Mouse (Mus musculus) hindbrain, embryonic 11.5 days (tissue): Measurements from ENCODE around the gene Taf8. TPM values are rescaled to one million over a fixed set of nuclear protein-coding genes. Genes with fewer than 3 reads are reported as not detected.
A peak's percentile ranks its signal among the peaks of the same experiment; 100 is the strongest.

ENCODE experiments used
- ATAC-seq: fragments of 200-750 bp; cut with Nextera tagmentation; 2 replicates; pipeline ENCODE4 v1.8.0; 2017; ENCODE audit warnings: mild to moderate bottlenecking, moderate TSS enrichment, moderate library complexity; ENCODE audit not compliant: low FRiP score
- DNase-seq: peaks from one replicate; pipeline ENCODE4 v3.0.0-alpha.2; 2015; ENCODE audit warnings: low spot score
- H3K27ac ChIP-seq: fragments of 300-500 bp; sonication (generic); 2 replicates; pipeline ENCODE4 v1.5.1; 2014; ENCODE audit warnings: mild to moderate bottlenecking, low read depth, low read length
- H3K27me3 ChIP-seq: fragments of 300-500 bp; sonication (generic); 2 replicates; pipeline ENCODE4 v1.6.1; 2014; ENCODE audit warnings: mild to moderate bottlenecking, low read length, moderate library complexity, mixed read lengths; ENCODE audit not compliant: control insufficient read depth, insufficient read depth
- H3K36me3 ChIP-seq: fragments of 300-500 bp; sonication (generic); 2 replicates; pipeline ENCODE4 v1.6.1; 2014; ENCODE audit warnings: mild to moderate bottlenecking, low read length, moderate library complexity, mixed read lengths; ENCODE audit not compliant: control insufficient read depth, insufficient read depth
- H3K4me1 ChIP-seq: fragments of 300-500 bp; sonication (generic); replicated peaks from 2 replicates; pipeline ENCODE4 v1.6.1; 2014; ENCODE audit warnings: low read length, mixed read lengths; ENCODE audit not compliant: control insufficient read depth, insufficient read depth
- H3K4me2 ChIP-seq: fragments of 300-500 bp; sonication (generic); replicated peaks from 2 replicates; pipeline ENCODE4 v1.6.1; 2014; ENCODE audit warnings: mild to moderate bottlenecking, low read depth, low read length
- H3K4me3 ChIP-seq: fragments of 300-500 bp; sonication (generic); 2 replicates; pipeline ENCODE4 v1.5.1; 2014; ENCODE audit warnings: low read depth, low read length
- H3K9ac ChIP-seq: fragments of 300-500 bp; sonication (generic); 2 replicates; pipeline ENCODE4 v1.6.1; 2014; ENCODE audit warnings: low read depth, low read length
- H3K9me3 ChIP-seq: fragments of 300-500 bp; sonication (generic); 2 replicates; pipeline ENCODE4 v1.6.1; 2016; ENCODE audit warnings: low read length; ENCODE audit not compliant: control insufficient read depth
- WGBS: fragments of 180-500 bp; shearing (Covaris S2); extraction: QIAGEN DNeasy Blood & Tissue Kit; methylation state at CpG from one replicate; pipeline ENCODE4 v1.1.7; 2014; 5-methylcytosine and 5-hydroxymethylcytosine counted together
- polyA plus RNA-seq: library from polyadenylated mRNA; unstranded; fragments of >200 nt; fragmentation: Nextera tagmentation; extraction: Ambion mirVana; gene quantifications from 2 replicates; pipeline ENCODE4 v1.2.1, GENCODE M21; 2014

Taf8 gene
- polyA plus RNA-seq, 1 experiment from 2014 or later = 26.5 TPM

DNA sequence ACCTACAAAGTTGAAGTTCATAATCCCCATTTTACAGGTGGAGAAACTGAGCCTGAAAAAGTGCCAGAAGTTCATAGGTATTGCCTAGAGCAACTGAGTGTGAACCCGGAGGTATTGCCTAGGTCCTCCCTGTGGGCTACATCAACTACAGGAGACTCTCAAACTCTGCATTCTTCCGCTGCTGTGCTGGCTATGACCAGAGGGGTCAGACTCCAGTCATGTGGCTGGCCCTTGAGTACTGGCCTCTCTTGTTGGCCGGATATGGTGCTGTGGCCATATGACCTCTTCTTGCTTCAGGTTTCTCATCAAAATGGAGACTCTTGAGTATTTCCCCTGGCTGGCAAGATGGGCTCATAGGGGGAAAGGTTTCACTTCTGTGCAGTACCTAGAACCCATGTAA, 59.8 kb downstream of the Taf8 start:
- Histone ChIP-seq H3K4me2 (no peak overlapping the region), H3K27me3 (peaks cover 13% of the 10 kb centered on the region), H3K9ac (no peak overlapping the region), H3K9me3 (no peaks in the 10 kb centered on the region), H3K4me3 (no peak overlapping the region), H3K4me1 (no peaks in the 10 kb centered on the region), H3K27ac (no peak overlapping the region), H3K36me3 (no peaks in the 10 kb centered on the region)
- no peak for ATAC-seq
- WGBS = 72% methylated on average over 3 of the region's 3 CpGs
- DNase-seq = no peak

DNA sequence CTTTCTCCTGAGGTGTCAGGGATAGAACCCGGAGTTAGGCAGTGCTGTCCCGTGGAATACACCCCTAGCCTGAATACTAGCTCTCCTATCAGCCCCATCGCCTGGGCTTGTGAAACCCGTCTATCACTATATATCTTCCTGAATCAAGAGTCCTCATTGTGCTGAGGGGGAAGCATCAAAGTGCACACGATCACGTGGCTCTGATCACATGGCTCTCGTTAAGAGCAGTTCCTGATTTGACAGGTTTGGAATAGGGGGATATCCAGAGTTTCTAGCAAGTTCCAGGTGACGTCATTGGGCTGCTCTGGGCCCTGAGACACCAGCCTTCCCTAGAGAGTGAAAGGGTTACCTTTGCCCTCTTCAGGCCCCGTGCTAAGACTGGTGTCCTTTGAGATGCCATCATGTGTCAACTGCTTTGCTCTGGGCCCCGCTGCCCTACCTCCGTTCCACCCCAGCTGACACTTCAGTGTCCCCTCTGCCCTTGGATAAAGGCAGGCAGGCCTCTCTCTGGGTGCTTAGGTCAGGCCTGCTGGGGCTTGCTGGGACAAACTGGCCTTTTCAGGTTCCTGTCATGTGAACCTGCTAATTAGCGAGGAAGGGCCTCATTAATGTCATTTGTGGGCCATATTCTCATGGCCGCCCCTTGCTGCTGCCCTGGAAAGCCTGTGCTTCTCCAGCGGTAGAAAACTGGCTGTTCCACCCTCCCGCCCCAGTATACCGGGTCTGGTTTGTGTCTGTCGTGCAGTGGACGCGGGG, 60.6 kb downstream of the Taf8 start:
- Histone ChIP-seq H3K9me3 (no peaks in the 10 kb centered on the region), H3K4me3 (no peak overlapping the region), H3K36me3 (no peaks in the 10 kb centered on the region), H3K27me3 (peaks cover 20% of the 10 kb centered on the region), H3K9ac (no peak overlapping the region), H3K27ac (no peak overlapping the region), H3K4me1 (0 out of 2 replicates have a peak, but pooled peaks cover under 1% of the 10 kb centered on the region), H3K4me2 (no peak overlapping the region)
- 70% methylated on average over 19 of the region's 19 CpGs for WGBS
- DNase-seq (no peak), ATAC-seq (no peak)

DNA sequence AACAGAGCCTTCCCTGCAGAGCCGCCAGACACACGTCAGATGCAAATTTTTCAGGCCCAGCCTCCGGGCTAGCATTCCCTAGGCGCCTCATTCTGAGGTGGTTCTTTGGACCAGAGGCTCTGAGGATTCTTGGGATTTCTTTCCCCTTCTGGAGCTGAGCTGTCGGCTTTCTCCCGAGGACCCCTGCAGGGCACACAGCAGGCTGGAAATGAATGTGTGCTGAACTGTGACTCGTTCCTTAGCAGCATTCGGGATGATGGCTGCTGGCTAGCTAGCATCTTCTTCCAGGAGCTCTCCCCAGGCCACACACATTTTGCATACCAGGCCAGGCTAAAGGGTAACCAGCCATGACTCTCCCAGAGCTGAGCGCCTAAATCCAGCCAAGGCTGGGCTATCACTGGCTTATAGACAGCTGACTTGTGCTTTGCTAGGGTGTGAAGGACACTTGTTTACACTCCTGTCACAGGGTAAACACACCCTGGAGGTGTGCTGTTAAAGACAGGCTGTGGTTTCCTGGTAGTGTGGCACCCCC, 61.7 kb downstream of the Taf8 start:
- ATAC-seq = peak; percentile 43; the same call in 1 of the 2 replicates
- H3K9ac ChIP-seq = no peak overlapping the region
- peaks cover 25% of the 10 kb centered on the region for H3K27me3 ChIP-seq
- 2% methylated on average over 9 of the region's 9 CpGs for WGBS
- no peak for DNase-seq
- H3K9me3 ChIP-seq = no peaks in the 10 kb centered on the region
- H3K4me1 ChIP-seq = 0 out of 2 replicates have a peak, but pooled peaks cover 2% of the 10 kb centered on the region
- no peak overlapping the region for H3K4me3 ChIP-seq
- no peak overlapping the region for H3K4me2 ChIP-seq
- H3K27ac ChIP-seq = no peak overlapping the region
- no peaks in the 10 kb centered on the region for H3K36me3 ChIP-seq

DNA sequence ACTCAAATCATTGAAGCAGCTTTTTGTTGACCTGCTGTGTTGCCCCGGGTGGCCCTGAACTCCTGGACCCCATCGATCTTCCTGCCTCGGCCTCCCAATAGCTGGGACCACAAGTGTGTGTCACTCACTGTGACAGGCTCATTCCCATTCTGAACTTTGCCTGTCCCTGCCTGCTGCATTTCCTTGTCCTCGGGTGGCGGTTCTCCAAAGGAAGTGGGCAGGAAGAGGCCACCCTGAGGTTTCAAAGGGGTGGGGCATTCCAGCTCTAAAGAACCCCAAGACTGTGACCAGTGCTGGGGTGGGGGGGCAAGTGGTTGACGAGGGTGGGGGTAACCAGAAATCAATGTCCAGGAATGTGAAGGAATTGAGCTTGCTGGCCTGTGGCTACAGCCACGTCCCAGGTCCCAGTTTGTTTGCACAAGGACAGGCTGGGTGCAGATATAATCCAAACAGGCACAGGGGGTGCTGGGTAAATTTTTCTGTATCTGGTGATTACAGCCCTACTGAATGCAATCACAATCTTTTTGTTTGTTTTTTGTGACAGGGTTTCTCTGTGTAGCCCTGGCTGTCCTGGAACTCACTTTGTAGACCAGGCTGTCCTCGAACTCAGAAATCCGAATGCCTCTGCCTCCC, 62.6 kb downstream of the Taf8 start:
- H3K4me3 ChIP-seq = no peak overlapping the region
- H3K4me2 ChIP-seq = no peak overlapping the region
- peaks cover 25% of the 10 kb centered on the region for H3K27me3 ChIP-seq
- ATAC-seq (no peak), DNase-seq (no peak)
- no peaks in the 10 kb centered on the region for H3K9me3 ChIP-seq
- no peak overlapping the region for H3K27ac ChIP-seq
- no peaks in the 10 kb centered on the region for H3K36me3 ChIP-seq
- 0 out of 2 replicates have a peak, but pooled peaks cover 2% of the 10 kb centered on the region for H3K4me1 ChIP-seq
- H3K9ac ChIP-seq = no peak overlapping the region
- WGBS = 37% methylated on average over 9 of the region's 9 CpGs

DNA sequence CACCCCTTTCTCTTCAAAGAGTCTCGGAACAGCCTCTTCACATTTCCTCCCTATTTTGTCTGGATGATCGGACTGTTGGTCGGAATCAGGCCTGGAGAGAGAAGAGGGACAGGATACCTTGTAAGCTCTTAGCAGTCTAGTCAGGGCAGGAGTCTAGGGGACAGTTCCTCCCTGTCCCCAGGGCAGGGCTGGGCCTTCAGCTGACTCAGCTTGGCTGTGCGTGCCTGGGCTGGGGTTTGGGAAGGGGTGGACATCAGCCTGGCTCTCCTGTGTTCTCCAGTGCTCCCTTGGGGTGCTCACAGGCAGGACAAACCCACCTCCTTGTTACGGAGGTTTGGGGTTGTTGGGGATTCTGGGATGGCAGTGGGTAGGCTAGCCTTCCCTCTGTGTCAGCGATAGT, 63.5 kb downstream of the Taf8 start:
- no peak overlapping the region for H3K27ac ChIP-seq
- H3K4me1 ChIP-seq = 0 out of 2 replicates have a peak, but pooled peaks cover 2% of the 10 kb centered on the region
- peaks cover 25% of the 10 kb centered on the region for H3K27me3 ChIP-seq
- no peaks in the 10 kb centered on the region for H3K36me3 ChIP-seq
- no peak overlapping the region for H3K9ac ChIP-seq
- no peak overlapping the region for H3K4me3 ChIP-seq
- no peaks in the 10 kb centered on the region for H3K9me3 ChIP-seq
- DNase-seq (no peak), ATAC-seq (no peak)
- 73% methylated on average over 6 of the region's 6 CpGs for whole genome bisulfite sequencing
- no peak overlapping the region for H3K4me2 ChIP-seq

DNA sequence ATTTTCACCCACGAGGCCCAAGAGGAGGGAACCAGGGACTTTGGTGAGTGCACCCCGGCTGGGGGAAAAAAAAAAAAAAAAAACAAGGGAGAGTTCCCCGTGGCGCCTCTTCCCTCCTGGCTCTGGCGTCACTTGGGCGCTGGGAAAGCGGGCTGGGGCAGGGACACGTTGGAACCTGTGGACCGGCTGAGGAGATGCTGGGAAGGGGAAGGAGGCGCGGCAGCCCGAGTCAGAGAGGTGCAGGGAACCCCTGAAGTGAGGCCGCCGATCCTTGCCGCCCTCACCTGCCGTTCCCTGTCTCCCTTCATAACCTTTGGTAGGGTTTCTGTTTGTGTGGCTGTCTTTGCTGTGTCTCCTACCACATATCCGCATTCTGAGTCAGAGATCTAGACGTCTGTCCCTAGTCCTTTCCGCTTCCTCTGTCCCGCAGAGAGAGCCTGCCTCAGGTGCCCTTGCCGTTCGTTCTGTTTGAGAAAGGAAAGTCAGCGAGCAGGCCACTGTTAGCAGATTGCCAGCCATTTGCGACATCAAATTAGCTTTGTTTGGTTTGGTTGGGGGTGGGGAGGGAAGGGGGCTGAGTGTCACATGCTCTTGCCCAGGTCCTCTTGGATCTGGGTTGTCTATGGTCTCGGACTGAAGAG, 65.1 kb downstream of the Taf8 start, which contains the start of gene 1700001C19Rik:
Gene 1700001C19Rik, minus strand, starts transcription at position 470 of the 641 bp plus-strand sequence.
- H3K27ac ChIP-seq = no peak within 1 kb of the TSS
- H3K4me2 ChIP-seq = peak within 1 kb of the TSS; percentile 76
- peak; percentile 29 for DNase-seq
- H3K27me3 ChIP-seq = peaks cover 25% of the 10 kb centered on the region
- no peak for ATAC-seq
- H3K4me1 ChIP-seq = 0 out of 2 replicates have a peak, but pooled peaks cover 2% of the 10 kb centered on the region
- H3K9me3 ChIP-seq = no peaks in the 10 kb centered on the region
- H3K9ac ChIP-seq = no peak within 1 kb of the TSS
- peak within 1 kb of the TSS; percentile 26 for H3K4me3 ChIP-seq
- 2% methylated on average over 21 of the region's 25 CpGs for WGBS
- H3K36me3 ChIP-seq = no peaks in the 10 kb centered on the region

DNA sequence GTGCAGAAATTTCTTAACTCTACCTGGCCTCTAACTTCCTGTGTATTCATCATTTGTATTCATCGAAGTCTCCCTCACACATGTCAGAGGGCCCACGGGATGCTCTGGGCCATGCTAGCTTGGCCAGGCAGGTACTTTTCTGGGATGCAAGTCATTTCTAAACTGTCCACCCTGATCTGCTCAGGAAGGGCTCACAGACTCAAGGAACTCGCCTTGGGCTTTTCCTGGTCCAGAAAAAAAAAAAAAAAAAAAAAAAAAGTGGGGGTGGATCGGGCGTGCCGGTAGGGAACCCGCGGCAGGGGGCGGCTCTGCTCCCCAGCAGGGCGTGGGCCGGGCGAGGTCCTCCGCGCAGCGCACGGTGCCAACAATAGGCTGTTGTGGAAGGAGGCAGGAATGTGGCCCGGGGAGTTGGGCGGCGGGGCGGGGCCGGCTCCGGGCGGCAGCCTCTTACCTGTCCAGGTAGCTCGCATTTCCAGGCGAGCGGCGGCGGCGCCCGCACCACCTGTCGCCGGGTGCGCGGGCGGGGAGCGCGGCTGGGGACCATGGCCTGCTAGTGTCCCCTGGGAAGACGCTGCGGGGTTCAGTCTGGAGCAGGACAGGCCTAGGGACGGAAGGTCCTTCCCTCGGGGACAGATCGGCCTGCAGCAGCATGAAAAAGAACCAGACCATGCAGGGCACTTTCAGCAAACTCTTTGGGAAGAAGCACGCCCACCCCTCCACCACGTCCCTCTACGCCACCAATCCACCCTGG, 65.8 kb downstream of the Taf8 start, which contains the start of gene AI661453:
Gene AI661453, plus strand, starts transcription at position 460 of the 751 bp plus-strand sequence.
- H3K4me1 ChIP-seq = 0 out of 2 replicates have a peak, but pooled peaks cover 2% of the 10 kb centered on the region
- ATAC-seq (no peak; the same call in 1 of the 2 replicates), DNase-seq (peak; percentile 35)
- no peaks in the 10 kb centered on the region for H3K9me3 ChIP-seq
- peak within 1 kb of the TSS; percentile 26 for H3K4me3 ChIP-seq
- peak within 1 kb of the TSS; percentile 76 for H3K4me2 ChIP-seq
- no peak within 1 kb of the TSS for H3K9ac ChIP-seq
- H3K36me3 ChIP-seq = no peaks in the 10 kb centered on the region
- H3K27ac ChIP-seq = no peak within 1 kb of the TSS
- WGBS = 1% methylated on average over 41 of the region's 45 CpGs
- H3K27me3 ChIP-seq = peaks cover 25% of the 10 kb centered on the region
